Mouse (Mus musculus): ENCODE measurements around the gene Fam71f2.

Fam71f2 gene

GRCm38 (mm10) chr6:29305462-29305861 is 26.1 kb downstream of the Fam71f2 start:
- CTCF ChIA-PET = interaction anchor here (0.6 to 2.9 kb wide), 33 partner anchors 9 to 1048 kb away, joined by 3 to 17 read pairs (median 3); partner anchors contain the start of gene Calu (in 2 of the 4)

GRCm38 (mm10) chr6:29308846-29309605 is 29.6 kb downstream of the Fam71f2 start:
- ChIA-PET POLR2A (interaction anchor here (0.6 to 8.8 kb wide), 44 partner anchors 9 to 363 kb away, joined by 3 to 75 read pairs (median 5); partner anchors contain the start of genes Calu (in 4 of the 4), Hilpda (in 2 of the 4), Fam71f2 (in 1 of the 4) and Impdh1 (in 1 of the 4)), CTCF (interaction anchor here (0.6 to 2.2 kb wide), 7 partner anchors 25 to 226 kb away, joined by 3 to 7 read pairs (median 4); partner anchors contain the start of genes Calu (in 1 of the 4) and Fam71f2 (in 1 of the 4))

More at GRCm38 (mm10) chr6:29305462-29305861, 26.1 kb downstream of the Fam71f2 start:
- POLR2A ChIA-PET = interaction anchor here in 2 of 4 experiments (0.6 to 8.8 kb wide), 7 partner anchors 8 to 126 kb away, joined by 3 to 75 read pairs (median 4); partner anchors contain the start of gene Calu (in 2 of the 2)

- POLR2A ChIA-PET = interaction anchor here in 1 of 4 experiments (1.3 to 3.2 kb wide), 2 partner anchors 10 to 34 kb away, joined by 3 to 18 read pairs; partner anchors contain the start of gene Calu
- CTCF ChIA-PET = interaction anchor here in 2 of 4 experiments (0.6 kb wide), 2 partner anchors 9 to 73 kb away, joined by 3 to 4 read pairs; no protein-coding TSS in a partner anchor
These were observed 34.4 kb downstream of the Fam71f2 start for GRCm38 (mm10) chr6:29313690-29314202.

- ChIA-PET POLR2A (interaction anchor here in 2 of 4 experiments (1.0 to 1.1 kb wide), 2 partner anchors 8 to 30 kb away, joined by 4 read pairs; partner anchors contain the start of gene Calu (in 1 of the 2)), CTCF (interaction anchor here in 1 of 4 experiments (0.6 kb wide), 1 partner anchor 211 kb away, joined by 3 read pairs; no protein-coding TSS in a partner anchor)
These were observed 37.9 kb downstream of the Fam71f2 start for GRCm38 (mm10) chr6:29317286-29317685.

GRCm38 (mm10) chr6:29317941-29318340 is 38.5 kb downstream of the Fam71f2 start:
- ChIA-PET CTCF (interaction anchor here in 1 of 4 experiments (0.6 kb wide), 1 partner anchor 210 kb away, joined by 3 read pairs; no protein-coding TSS in a partner anchor), POLR2A (interaction anchor here in 2 of 4 experiments (1.0 to 1.1 kb wide), 2 partner anchors 8 to 30 kb away, joined by 4 read pairs; partner anchors contain the start of gene Calu (in 1 of the 2))

- ChIA-PET POLR2A (interaction anchor here in 1 of 4 experiments (0.5 kb wide), 1 partner anchor 75 kb away, joined by 5 read pairs; no protein-coding TSS in a partner anchor), CTCF (no interaction called here)
These were observed 39.5 kb downstream of the Fam71f2 start, which contains the start of gene Fam71f1 for GRCm38 (mm10) chr6:29318879-29319278. Gene Fam71f1, plus strand, starts transcription at chr6:29319140.

- CTCF ChIA-PET = interaction anchor here in 1 of 4 experiments (1.7 kb wide), 1 partner anchor 26 kb away, joined by 4 read pairs; the partner anchor contains the start of gene Calu
- POLR2A ChIA-PET = interaction anchor here in 2 of 4 experiments (0.8 to 4.7 kb wide), 5 partner anchors 12 to 30 kb away, joined by 3 to 32 read pairs (median 13); partner anchors contain the start of gene Calu (in 2 of the 2)
These were observed 42.2 kb downstream of the Fam71f2 start for GRCm38 (mm10) chr6:29321586-29321985.

GRCm38 (mm10) chr6:29322147-29322546 is 42.8 kb downstream of the Fam71f2 start:
- POLR2A ChIA-PET = interaction anchor here in 3 of 4 experiments (0.6 to 4.7 kb wide), 13 partner anchors 9 to 878 kb away, joined by 3 to 32 read pairs (median 4); partner anchors contain the start of genes Calu (in 2 of the 3) and Opn1sw (in 1 of the 3)
- CTCF ChIA-PET = interaction anchor here in 2 of 4 experiments (1.6 to 1.9 kb wide), 3 partner anchors 17 to 26 kb away, joined by 4 to 5 read pairs (median 4); partner anchors contain the start of gene Calu (in 1 of the 2)

- CTCF ChIA-PET = interaction anchor here (0.5 to 1.9 kb wide), 6 partner anchors 18 to 683 kb away, joined by 3 to 5 read pairs (median 4); partner anchors contain the start of gene Calu (in 1 of the 4)
- POLR2A ChIA-PET = interaction anchor here in 3 of 4 experiments (0.6 to 4.7 kb wide), 14 partner anchors 8 to 204 kb away, joined by 3 to 32 read pairs (median 4); partner anchors contain the start of genes Calu (in 3 of the 3) and Opn1sw (in 1 of the 3)
These were observed 43.3 kb downstream of the Fam71f2 start for GRCm38 (mm10) chr6:29322735-29323134.

GRCm38 (mm10) chr6:29326961-29327360 is 47.6 kb downstream of the Fam71f2 start:
- CTCF ChIA-PET = no interaction called here

GRCm38 (mm10) chr6:29329514-29329913 is 50.1 kb downstream of the Fam71f2 start:
- ChIA-PET POLR2A (interaction anchor here in 3 of 4 experiments (0.6 to 4.8 kb wide), 7 partner anchors 18 to 432 kb away, joined by 3 to 30 read pairs (median 10); partner anchors contain the start of gene Calu (in 2 of the 3)), CTCF (interaction anchor here in 2 of 4 experiments (0.6 to 0.7 kb wide), 2 partner anchors 89 to 101 kb away, joined by 4 read pairs; no protein-coding TSS in a partner anchor)

More at GRCm38 (mm10) chr6:29326961-29327360, 47.6 kb downstream of the Fam71f2 start:
- POLR2A ChIA-PET = interaction anchor here in 3 of 4 experiments (0.6 to 3.2 kb wide), 4 partner anchors 20 to 238 kb away, joined by 3 to 16 read pairs (median 6); partner anchors contain the start of gene Calu (in 2 of the 3)

Data from embryonic stem cell, embryonic (primary cell).